Mouse (Mus musculus) kidney, embryonic 14.5 days (tissue): ENCODE results near the gene Urgcp. TPM values are rescaled to one million over a fixed set of nuclear protein-coding genes. Genes with fewer than 3 reads are reported as not detected.

Experiments used
- ATAC-seq: fragments of 200-750 bp; cut with Nextera tagmentation; 2 replicates; pipeline ENCODE4 v1.8.0; 2017; ENCODE audit warnings: moderate number of reproducible peaks, mild to moderate bottlenecking, moderate TSS enrichment, moderate library complexity; ENCODE audit not compliant: low FRiP score, low TSS enrichment
- H3K27ac ChIP-seq: fragments of 300-500 bp; sonication (generic); 2 replicates; pipeline ENCODE4 v1.5.1; 2014; ENCODE audit warnings: low read depth, mild to moderate bottlenecking, low read length, moderate library complexity, mixed read lengths
- H3K27me3 ChIP-seq: fragments of 300-500 bp; sonication (generic); 2 replicates; pipeline ENCODE4 v1.6.1; 2014; ENCODE audit warnings: mild to moderate bottlenecking, low read length; ENCODE audit not compliant: control insufficient read depth, insufficient read depth
- H3K36me3 ChIP-seq: fragments of 300-500 bp; sonication (generic); 2 replicates; pipeline ENCODE4 v1.6.1; 2014; ENCODE audit warnings: low read length, mixed read lengths; ENCODE audit not compliant: control insufficient read depth, insufficient read depth
- H3K4me1 ChIP-seq: fragments of 300-500 bp; sonication (generic); 2 replicates; pipeline ENCODE4 v1.6.1; 2014; ENCODE audit warnings: low read length, mixed read lengths; ENCODE audit not compliant: control insufficient read depth, insufficient read depth
- H3K4me2 ChIP-seq: fragments of 300-500 bp; sonication (generic); replicated peaks from 2 replicates; pipeline ENCODE4 v1.6.1; 2014; ENCODE audit warnings: low read depth, mild to moderate bottlenecking, low read length
- H3K4me3 ChIP-seq: fragments of 300-500 bp; sonication (generic); 2 replicates; pipeline ENCODE4 v1.5.1; 2014; ENCODE audit warnings: mild to moderate bottlenecking, low read length
- H3K9ac ChIP-seq: fragments of 300-500 bp; sonication (generic); 2 replicates; pipeline ENCODE4 v1.6.1; 2014; ENCODE audit warnings: low read depth, mild to moderate bottlenecking, low read length, moderate library complexity
- H3K9me3 ChIP-seq: fragments of 300-500 bp; sonication (generic); 2 replicates; pipeline ENCODE4 v1.6.1; 2016; ENCODE audit warnings: low read length; ENCODE audit not compliant: control insufficient read depth
- WGBS: fragments of 180-500 bp; shearing (Covaris S2); extraction: QIAGEN DNeasy Blood & Tissue Kit; methylation state at CpG from one replicate; pipeline ENCODE4 v1.1.7; 2014; 5-methylcytosine and 5-hydroxymethylcytosine counted together
- polyA plus RNA-seq: library from polyadenylated mRNA; unstranded; fragments of >200 nt; fragmentation: Nextera tagmentation; extraction: Ambion mirVana; gene quantifications from 2 replicates; pipeline ENCODE4 v1.2.1, GENCODE M21; 2014

Gene Urgcp
- polyA plus RNA-seq, 1 experiment from 2014 or later, result 15.1 TPM

DNA sequence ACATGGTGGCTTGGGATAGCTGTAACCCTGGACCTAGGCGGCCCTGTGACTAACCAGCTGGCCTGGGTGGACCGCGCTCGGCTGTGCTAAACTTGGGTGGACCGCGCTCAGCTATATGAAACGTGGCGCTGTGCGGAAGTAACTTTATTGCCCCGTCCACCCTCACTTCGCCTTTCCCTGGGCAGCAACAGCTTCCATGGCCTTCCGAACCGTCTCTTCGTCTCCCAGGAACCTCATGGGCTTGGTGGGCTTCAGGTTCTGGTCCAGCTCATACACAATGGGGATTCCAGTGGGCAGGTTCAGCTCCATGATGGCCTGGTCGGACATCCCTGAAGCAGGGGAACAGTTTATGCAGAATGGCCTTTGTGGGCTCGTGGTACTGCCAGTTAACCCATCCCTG, 39.3 kb upstream of the Urgcp start:
- no peak overlapping the region for H3K4me3 ChIP-seq
- no peaks in the 10 kb centered on the region for H3K27me3 ChIP-seq
- ATAC-seq, result no peak
- no peaks in the 10 kb centered on the region; the same call in 1 of the 2 replicates for H3K4me1 ChIP-seq
- H3K9me3 ChIP-seq, result no peaks in the 10 kb centered on the region
- no peak overlapping the region for H3K9ac ChIP-seq
- WGBS, result 96% methylated on average over 16 of the region's 16 CpGs
- H3K36me3 ChIP-seq, result peaks cover 37% of the 10 kb centered on the region
- H3K4me2 ChIP-seq, result no peak overlapping the region
- H3K27ac ChIP-seq, result no peak overlapping the region

DNA sequence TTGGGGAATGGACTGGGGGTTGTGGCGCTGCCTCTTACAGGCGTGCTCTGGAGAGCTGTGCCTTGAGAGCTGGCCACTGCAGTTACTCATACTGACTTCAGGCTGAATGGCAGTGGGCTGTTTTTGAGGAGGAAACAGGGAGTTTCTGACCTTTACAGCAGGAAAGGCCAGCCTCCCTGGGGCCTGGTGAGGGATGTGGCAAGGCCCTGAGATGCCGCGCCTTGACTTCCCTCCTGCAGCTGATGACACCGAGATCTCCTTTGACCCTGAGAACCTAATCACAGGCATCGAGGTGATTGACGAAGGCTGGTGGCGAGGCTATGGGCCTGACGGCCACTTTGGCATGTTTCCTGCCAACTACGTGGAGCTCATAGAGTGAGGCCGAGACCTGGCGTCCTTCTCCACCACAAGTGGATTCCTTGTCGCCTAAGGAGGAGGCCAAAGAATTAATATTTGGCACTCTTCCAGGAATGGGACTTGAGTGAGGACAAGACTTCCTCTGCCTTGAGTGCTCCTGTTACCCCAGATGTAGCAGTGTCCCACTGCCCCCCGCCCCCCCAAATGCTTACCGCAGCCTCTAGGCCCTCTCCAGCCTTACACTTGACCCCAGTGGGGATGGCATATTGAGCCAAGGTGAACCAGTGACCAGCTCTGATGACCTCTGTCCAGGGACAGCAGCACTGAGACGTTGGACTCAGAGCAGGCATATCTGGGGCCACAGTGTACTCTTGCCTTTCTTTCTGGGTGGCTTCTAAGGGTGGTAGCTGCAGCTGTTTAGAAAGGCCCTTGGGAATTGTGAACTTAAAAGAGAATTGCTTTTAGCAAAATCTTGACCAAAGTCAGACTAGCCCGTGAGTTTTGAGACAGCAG, 37.7 kb upstream of the Urgcp start:
- H3K27ac ChIP-seq, result no peak overlapping the region
- H3K4me3 ChIP-seq, result no peak overlapping the region
- H3K27me3 ChIP-seq, result no peaks in the 10 kb centered on the region
- no peak overlapping the region for H3K4me2 ChIP-seq
- no peaks in the 10 kb centered on the region for H3K9me3 ChIP-seq
- peaks cover 50% of the 10 kb centered on the region for H3K36me3 ChIP-seq
- no peak overlapping the region for H3K9ac ChIP-seq
- WGBS, result 87% methylated on average over 17 of the region's 17 CpGs
- ATAC-seq, result no peak
- H3K4me1 ChIP-seq, result no peaks in the 10 kb centered on the region; the same call in 1 of the 2 replicates

GRCm38 (mm10) chr11:5797928-5798327, 35.8 kb upstream of the Urgcp start:
- no peak for ATAC-seq
- Histone ChIP-seq H3K36me3 (peaks cover 67% of the 10 kb centered on the region), H3K27me3 (no peaks in the 10 kb centered on the region), H3K4me3 (no peak overlapping the region), H3K9me3 (no peaks in the 10 kb centered on the region), H3K27ac (no peak overlapping the region), H3K9ac (no peak overlapping the region), H3K4me2 (no peak overlapping the region), H3K4me1 (no peaks in the 10 kb centered on the region; the same call in 1 of the 2 replicates)
- WGBS, result 64% methylated on average over 5 of the region's 5 CpGs

- Histone ChIP-seq H3K36me3 (peaks cover 72% of the 10 kb centered on the region), H3K4me3 (no peak overlapping the region), H3K9ac (no peak overlapping the region), H3K4me1 (no peaks in the 10 kb centered on the region; the same call in 1 of the 2 replicates), H3K4me2 (no peak overlapping the region), H3K27ac (no peak overlapping the region), H3K27me3 (no peaks in the 10 kb centered on the region), H3K9me3 (no peaks in the 10 kb centered on the region)
- no peak for ATAC-seq
- WGBS, result 76% methylated on average over 11 of the region's 11 CpGs
Measured at GRCm38 (mm10) chr11:5797371-5797770, 35.2 kb upstream of the Urgcp start.

DNA sequence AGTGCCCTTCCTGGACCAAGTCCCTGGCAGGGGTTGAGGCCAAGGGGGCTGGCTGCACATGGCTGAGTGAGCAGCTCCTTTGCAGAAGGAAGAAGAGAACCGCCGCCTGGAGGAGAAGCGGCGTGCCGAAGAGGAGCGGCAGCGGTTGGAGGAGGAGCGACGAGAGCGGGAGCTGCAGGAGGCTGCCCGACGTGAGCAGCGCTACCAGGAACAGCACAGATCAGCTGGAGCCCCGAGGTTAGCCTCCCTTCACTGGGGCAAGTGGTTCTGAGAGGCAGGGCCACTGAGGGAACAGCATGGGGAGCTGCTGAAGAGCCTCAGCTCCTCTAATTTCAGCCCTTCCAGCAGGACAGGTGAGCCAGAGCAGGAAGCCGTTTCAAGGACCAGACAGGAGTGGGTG, 34.8 kb upstream of the Urgcp start:
- WGBS, result 88% methylated on average over 15 of the region's 15 CpGs

DNA sequence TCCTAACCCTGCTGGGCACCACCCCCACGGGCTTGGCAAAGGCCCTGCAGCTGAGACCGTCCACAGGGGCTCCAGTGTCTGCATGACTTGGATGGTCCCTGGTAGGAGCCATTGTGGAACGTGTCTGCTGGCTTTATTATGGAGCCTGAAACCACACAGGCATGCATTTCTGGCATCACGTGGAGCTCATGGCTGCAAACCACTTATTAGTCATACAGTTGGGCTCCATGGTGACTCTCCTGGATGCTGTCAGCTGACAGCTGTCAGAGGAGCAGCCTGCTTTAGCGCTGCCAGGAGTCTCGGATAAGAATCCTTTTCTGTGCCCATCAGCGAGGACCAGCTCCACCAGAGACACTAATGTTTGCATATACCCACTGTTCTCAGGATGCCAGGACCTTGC, 33.5 kb upstream of the Urgcp start:
- 90% methylated on average over 7 of the region's 7 CpGs for WGBS
- Histone ChIP-seq H3K27me3 (no peaks in the 10 kb centered on the region), H3K4me3 (no peak overlapping the region), H3K4me1 (no peaks in the 10 kb centered on the region; the same call in 1 of the 2 replicates), H3K27ac (no peak overlapping the region), H3K9me3 (no peaks in the 10 kb centered on the region), H3K9ac (no peak overlapping the region), H3K4me2 (no peak overlapping the region), H3K36me3 (peaks cover 86% of the 10 kb centered on the region)
- ATAC-seq, result no peak

More for the DNA sequence above, 34.8 kb upstream of the Urgcp start:
- H3K36me3 ChIP-seq, result peaks cover 76% of the 10 kb centered on the region
- no peak overlapping the region for H3K27ac ChIP-seq
- no peaks in the 10 kb centered on the region for H3K27me3 ChIP-seq
- no peaks in the 10 kb centered on the region for H3K9me3 ChIP-seq
- H3K9ac ChIP-seq, result no peak overlapping the region
- no peak overlapping the region for H3K4me2 ChIP-seq
- no peak overlapping the region for H3K4me3 ChIP-seq
- no peaks in the 10 kb centered on the region; the same call in 1 of the 2 replicates for H3K4me1 ChIP-seq
- no peak for ATAC-seq

GRCm38 (mm10) chr11:5795290-5795689, 33.1 kb upstream of the Urgcp start:
- Histone ChIP-seq H3K36me3 (peaks cover 85% of the 10 kb centered on the region), H3K4me2 (no peak overlapping the region), H3K27ac (no peak overlapping the region), H3K9ac (no peak overlapping the region), H3K9me3 (no peaks in the 10 kb centered on the region), H3K27me3 (no peaks in the 10 kb centered on the region), H3K4me3 (no peak overlapping the region), H3K4me1 (no peaks in the 10 kb centered on the region; the same call in 1 of the 2 replicates)
- WGBS, result 82% methylated on average over 9 of the region's 9 CpGs
- ATAC-seq, result no peak

DNA sequence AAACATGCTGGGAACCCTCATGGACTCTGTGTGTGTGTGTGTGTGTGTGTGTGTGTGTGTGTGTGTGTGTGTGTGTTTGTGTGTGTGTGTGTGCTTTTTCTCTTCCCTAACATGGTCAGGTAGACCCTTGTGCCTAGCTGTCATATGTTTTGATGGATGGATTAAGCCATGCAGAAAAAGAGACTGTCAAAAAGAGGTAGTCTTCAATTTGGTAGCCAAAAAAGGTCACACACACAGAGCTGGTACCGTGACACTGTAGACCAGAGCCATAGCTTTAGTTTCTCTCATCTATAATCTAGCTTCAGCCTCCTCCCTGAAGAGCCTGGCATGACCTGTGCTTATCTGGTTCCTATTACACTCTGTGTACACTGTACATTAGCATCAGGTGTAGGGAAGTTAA, 28.3 kb upstream of the Urgcp start:
- Histone ChIP-seq H3K4me2 (no peak overlapping the region), H3K27me3 (no peaks in the 10 kb centered on the region), H3K36me3 (peaks cover 44% of the 10 kb centered on the region), H3K27ac (no peak overlapping the region), H3K4me3 (no peak overlapping the region), H3K9me3 (no peaks in the 10 kb centered on the region), H3K4me1 (peaks cover 14% of the 10 kb centered on the region), H3K9ac (no peak overlapping the region)
- 100% methylated on average over 1 of the region's 1 CpGs for whole genome bisulfite sequencing
- no peak for ATAC-seq

GRCm38 (mm10) chr11:5789754-5790333, 27.7 kb upstream of the Urgcp start:
- Histone ChIP-seq H3K4me3 (peak overlapping the region; percentile 58; the same call in 1 of the 2 replicates), H3K9ac (0 out of 2 replicates have a peak overlapping the region, but pooled peaks have one; percentile 67), H3K27ac (no peak overlapping the region), H3K9me3 (no peaks in the 10 kb centered on the region), H3K36me3 (peaks cover 38% of the 10 kb centered on the region), H3K4me2 (peak overlapping the region; percentile 73), H3K27me3 (no peaks in the 10 kb centered on the region), H3K4me1 (peaks cover 14% of the 10 kb centered on the region)
- WGBS, result 80% methylated on average over 3 of the region's 3 CpGs
- no peak for ATAC-seq
